Mouse (Mus musculus): Measurements from ENCODE around the gene Dnm3.

DNA sequence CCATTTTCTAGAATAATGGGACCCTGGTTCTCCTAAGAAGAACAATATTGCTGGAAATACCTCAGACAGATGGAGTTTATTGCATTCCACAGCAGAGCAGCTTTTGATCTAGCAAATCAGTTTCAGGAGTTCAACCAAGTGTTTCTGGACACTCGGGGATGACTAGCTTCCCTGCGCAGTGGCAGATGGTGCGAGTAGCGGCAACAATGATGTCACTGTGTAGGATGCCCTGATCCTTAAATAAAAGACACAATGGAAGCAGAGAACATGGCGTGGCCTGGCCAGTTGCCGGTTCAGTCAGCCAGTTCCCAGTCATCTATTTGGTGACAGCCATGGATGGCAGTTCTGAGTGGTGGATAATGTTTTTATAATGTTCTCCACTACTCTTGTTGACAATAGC is 400.4 kb downstream of the Dnm3 start:
- TF ChIP-seq CTCF (conservative IDR thresholded peaks at IDR 0.05; ENCODE audit: low read length) (no peak), POU5F1 (IDR thresholded peaks at IDR 0.05; ENCODE audit: borderline replicate concordance, low read length) (no peak), NANOG (IDR thresholded peaks at IDR 0.05; ENCODE audit: borderline replicate concordance, low read length) (no peak)

Data from E14TG2a.4 (cell line).